Mouse (Mus musculus): ENCODE measurements around the gene Trip11.

Gene Trip11

DNA sequence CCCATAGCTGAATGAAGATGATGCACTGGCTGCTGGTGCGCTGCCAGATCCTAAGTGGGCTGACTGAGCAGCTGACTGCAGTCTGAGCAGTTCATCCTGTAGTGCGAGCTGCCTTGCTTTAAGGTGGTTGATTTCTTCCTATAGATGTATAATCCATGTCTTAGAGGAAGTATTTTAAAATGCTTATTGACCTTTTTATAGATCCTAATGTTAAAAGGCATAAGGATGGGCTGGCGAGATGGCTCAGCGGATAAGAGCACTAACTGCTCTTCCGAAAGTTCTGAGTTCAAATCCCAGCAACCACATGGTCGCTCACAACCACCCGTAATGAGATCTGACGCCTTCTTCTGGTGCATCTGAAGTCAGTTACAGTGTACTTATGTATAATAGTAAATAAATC is 14.1 kb downstream of the Trip11 start:
- in situ Hi-C loops (cut with MseI, MboI), result no loop called here

DNA sequence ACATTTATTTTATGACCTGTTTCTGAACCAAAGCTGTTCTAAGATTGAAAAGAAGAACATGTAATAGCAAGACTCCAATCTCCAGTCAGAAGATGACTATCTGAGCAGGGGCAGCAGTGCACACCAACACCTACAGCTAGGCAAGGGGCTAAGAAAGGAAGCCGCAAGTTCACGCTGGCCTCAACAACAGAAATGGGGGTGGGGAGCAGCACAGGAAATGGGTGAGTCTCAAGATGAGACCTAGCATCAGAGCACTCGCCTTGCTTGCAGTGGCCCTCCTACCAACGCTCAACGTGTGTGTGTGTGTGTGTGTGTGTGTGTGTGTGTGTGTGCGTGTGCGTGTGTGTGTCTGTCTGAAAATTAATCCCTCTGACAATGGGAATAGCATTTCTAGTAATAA is 16.0 kb downstream of the Trip11 start:
- in situ Hi-C loops (cut with MseI, MboI), result no loop called here

- in situ Hi-C loops (cut with MseI, MboI), result no loop called here
Observed at GRCm38 (mm10) chr12:101893296-101893695, 19.8 kb downstream of the Trip11 start.

- in situ Hi-C loops (cut with MseI, MboI), result no loop called here
Observed at GRCm38 (mm10) chr12:101892832-101893231, 20.2 kb downstream of the Trip11 start.

- in situ Hi-C loops (cut with MseI, MboI), result no loop called here
Observed at GRCm38 (mm10) chr12:101891066-101891465, 22.0 kb downstream of the Trip11 start.

DNA sequence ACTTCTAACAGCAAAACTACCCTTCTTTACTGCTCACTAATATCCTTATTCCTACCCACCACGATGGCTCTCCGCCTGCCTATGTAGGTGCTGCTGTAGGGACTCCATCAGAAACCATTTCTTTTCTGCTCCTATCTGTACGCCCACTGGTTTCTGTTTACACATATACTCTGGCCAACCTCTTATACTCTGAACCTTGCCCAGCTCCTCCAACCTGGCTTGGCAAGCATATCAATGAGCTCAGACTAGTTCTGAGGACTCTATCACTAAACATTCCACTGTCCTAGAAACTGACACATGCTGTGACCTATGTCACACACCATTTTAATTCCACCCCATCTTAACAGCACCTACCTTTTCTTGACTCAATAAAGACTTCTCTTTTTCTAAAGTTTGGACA is 23.7 kb downstream of the Trip11 start:
- in situ Hi-C loops (cut with MseI, MboI), result no loop called here

DNA sequence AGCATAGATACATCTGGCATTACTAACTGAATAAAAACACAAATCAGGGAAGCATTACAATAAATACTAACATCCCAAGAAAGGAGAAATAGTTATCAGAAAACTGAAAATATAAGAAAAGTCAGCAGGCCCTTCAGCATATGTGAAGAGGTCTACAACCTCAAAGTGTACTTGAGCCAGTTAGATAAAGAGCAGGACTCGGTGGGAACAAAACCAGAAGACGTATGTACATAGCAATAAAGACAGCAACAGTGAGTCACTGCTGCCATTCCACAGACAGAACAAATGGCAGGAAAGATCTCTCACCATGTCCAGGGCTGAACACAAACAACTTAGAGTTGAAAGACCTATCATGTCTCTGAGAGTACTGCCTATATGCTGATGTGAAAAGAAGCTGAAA is 24.8 kb downstream of the Trip11 start:
- in situ Hi-C loops (cut with MseI, MboI), result no loop called here

DNA sequence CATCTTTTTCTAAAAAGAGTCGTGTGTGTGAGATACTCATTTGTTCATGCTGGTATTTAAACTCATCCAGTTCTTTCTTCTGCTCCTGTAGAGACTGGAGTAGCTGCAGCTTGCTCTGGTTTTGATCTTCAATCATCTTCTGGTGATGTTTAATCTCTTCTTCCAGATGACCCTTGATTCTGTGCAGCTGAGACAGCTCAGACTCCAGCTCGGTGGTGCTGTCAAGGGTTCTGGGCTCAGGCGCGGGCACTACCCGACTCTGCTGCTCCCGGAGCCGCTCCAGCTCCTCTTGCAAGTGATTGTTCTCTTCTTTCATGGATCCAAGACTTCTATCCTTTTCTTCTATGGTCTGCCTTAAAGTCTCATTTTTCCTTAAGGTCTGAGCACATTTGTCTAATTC is 28.1 kb downstream of the Trip11 start:
- in situ Hi-C loops (cut with MseI, MboI), result no loop called here

DNA sequence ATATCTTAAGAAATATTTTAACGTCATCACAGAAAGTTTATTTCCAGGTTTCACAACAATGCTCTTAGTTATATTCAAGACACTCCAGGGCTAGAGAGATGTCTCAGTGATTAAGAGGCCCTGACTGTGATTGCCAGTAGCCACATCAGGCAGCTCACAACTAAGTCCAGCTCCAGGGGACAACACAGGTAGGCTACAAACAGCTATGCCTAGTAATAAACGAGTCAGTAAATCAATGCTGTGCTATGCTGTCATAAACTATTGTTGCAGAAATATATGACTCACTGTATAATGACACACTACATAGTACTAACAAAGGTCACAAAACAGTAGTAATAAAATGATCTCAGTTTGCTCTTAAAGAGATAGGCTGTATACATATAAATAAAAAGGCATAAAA is 36.7 kb downstream of the Trip11 start:
- in situ Hi-C loops (cut with MseI, MboI), result no loop called here

DNA sequence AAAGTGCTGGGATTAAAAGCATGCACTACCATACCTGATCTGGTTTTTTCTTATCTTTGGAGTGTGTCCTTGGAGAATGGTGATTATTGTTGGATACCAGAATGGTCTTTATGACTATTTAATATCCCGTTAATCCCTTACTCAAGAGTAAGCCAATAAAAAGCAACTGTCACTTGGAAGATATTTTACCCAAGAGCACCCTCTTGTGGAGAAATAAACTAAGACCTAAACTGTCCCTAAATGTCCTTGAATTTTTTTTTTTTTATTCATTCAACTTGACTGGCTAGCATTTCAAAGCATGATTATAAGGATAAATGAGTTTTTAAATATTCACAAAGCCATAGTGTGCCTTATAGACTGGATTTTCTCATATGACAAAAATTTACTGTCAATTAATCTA is 38.0 kb downstream of the Trip11 start:
- in situ Hi-C loops (cut with MseI, MboI), result no loop called here

DNA sequence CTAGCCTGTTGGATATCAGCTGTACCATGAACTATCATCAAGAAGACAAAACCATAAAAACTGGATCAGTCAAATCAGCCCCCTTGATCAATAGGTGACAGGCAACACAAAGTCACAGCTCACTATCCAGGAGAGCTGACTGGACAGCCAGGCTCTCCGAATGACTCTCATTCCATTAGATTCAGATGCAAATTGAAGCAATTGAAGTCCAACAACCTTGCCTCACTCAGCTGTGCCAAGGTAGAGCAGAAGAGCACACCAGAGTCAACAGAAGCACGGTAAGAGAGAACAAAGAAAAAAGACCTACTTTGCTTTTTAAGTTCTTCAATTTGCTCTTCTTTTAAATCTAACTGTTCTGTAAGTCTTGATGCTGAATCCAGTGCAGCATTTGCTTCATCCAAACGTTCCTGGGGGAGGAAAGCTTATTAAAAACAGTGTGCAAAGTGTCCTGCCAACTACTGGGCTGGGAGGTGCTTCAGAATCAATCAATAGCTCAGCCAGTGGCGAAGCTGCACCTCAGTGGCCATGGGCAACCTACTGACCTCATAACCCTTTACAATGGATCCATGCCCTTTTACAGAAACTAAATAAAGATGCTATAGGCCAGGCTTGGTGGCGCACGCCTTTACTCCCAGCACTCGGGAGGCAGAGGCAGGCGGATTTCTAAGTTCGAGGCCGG is 50.6 kb downstream of the Trip11 start:
- in situ Hi-C loops (cut with MseI, MboI), result no loop called here

- in situ Hi-C loops (cut with MseI, MboI), result no loop called here
Observed at GRCm38 (mm10) chr12:101860256-101860655, 52.8 kb downstream of the Trip11 start.

DNA sequence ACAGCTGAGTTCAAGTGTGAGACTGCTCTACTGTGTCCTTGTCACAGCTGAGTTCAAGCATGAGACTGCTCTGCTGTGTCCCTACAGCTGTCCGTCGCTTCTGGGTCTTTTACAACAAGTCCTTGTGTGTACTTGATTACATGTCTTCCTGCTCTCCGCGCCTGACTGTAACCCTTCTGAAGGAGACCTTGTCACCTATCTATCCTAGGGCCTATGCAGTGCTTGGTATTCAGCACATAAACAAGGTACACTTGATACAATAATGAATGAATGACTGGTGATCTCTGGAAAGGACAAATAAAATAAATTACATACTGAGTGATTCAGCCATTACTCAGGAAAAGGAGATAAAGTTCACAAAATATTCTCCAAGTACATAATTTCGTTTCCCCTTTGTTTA is 55.1 kb downstream of the Trip11 start:
- in situ Hi-C loops (cut with MseI, MboI), result no loop called here

GRCm38 (mm10) chr12:101854336-101854735 is 58.7 kb downstream of the Trip11 start:
- in situ Hi-C loops (cut with MseI, MboI), result no loop called here

- in situ Hi-C loops (cut with MseI, MboI), result no loop called here
Observed at GRCm38 (mm10) chr12:101851846-101852564, 61.1 kb downstream of the Trip11 start.

DNA sequence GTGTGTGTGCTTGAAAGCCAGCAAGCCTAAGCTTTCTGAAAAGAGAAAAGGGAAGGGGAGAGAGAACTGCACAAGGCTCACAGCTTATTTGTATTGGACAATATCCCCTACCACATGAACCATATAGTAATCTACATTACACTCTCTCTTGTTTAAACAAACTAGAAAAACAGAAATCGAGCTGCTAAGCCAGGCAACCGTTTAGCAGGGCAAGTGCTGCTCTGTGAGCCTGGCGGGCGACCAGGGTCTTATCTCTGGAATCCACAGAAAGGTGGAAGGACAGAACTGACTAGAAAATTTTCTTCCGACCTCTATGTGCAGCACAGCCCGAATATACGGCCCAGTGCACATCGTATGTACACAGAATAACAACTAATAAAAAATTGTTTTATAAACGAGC is 61.8 kb downstream of the Trip11 start:
- in situ Hi-C loops (cut with MseI, MboI), result no loop called here

DNA sequence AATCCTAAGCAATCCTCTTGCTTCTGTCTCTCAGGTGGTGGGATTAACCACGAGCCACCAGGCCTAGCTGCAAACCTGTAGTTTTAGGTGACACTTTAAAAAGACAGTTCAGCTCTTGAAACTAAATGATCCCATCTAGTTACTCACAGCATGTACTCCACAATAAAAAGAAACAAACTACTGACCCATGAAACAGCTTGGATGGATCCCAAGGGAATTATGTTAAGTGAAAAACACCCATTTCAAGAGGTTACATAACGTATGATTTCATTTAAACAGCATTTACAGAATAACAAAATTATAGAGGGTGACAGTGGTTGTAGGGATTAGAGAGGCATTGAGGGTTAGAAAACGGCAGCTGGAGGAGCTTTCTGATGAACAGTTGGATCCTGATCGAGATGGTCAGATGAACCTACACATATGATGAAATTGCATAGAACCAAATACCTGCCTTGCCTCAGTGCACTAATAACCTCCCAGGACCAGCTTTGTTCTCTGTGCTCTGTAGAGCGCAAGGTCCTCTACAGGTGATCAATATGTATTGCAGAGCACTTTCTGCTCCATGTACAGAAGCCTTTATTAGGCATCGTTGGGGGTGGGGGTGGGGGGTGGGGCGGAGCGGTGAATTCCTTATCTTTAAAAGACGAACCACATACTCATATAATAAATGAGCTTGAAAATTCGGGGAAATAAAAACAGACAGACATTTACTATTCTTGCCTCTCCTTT is 76.4 kb downstream of the Trip11 start:
- in situ Hi-C loops (cut with MseI, MboI), result no loop called here

DNA sequence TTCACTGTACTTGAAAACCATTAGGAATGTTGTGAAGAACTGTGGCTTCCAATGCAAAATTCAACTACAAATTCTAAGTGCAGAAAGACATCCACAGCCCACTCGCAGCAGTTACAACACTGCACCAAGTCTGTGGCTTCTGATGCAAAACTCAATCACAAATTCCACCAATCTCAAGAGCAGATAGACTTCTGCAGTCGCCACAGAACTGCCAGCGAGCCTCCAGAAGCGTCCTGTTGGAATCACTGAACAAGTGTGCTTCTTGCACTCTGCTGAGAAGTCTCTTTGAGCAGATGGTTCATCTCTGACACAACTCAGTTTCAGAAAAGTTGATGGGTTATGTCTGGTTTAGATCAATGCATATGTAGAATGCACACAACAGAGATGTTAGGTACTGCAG is 78.4 kb downstream of the Trip11 start:
- in situ Hi-C loops (cut with MseI, MboI), result no loop called here

- in situ Hi-C loops (cut with MseI, MboI), result no loop called here
Observed at GRCm38 (mm10) chr12:101833776-101834175, 79.3 kb downstream of the Trip11 start.

GRCm38 (mm10) chr12:101833115-101833506 is 80.0 kb downstream of the Trip11 start:
- in situ Hi-C loops (cut with MseI, MboI), result no loop called here

- in situ Hi-C loops (cut with MseI, MboI), result no loop called here
Observed at GRCm38 (mm10) chr12:101832179-101833114, 80.6 kb downstream of the Trip11 start.

DNA sequence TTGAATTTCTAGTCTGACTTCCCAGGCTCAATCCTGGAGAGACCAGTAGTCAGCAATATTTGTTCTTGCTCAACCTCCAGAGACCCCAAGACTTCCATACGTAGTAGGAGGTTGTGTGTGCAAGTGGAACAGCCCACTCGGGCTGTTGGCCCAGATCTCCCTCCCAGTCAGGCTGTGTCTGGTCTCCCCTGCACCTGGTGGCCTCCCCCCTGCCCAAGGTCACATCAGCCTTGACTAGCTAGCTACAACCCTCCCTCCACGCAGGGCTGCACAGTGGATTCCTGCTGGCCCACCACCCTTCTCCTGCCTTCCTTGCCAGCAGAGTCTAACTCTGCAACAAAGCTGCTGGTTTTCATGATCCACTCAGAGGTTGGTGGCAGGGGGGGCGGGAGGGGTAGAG is 81.8 kb downstream of the Trip11 start:
- in situ Hi-C loops (cut with MseI, MboI), result no loop called here

Data from mouse trophoblast stem cell (cell line).